Mouse (Mus musculus): ENCODE measurements around the gene D430019H16Rik. TPM values are rescaled to one million over a fixed set of nuclear protein-coding genes. Genes with fewer than 3 reads are reported as not detected.

D430019H16Rik gene
- polyA plus RNA-seq, 1 experiment from 2014 or later, result 0.37 TPM

GRCm38 (mm10) chr12:105517026-105517675 is 63.5 kb downstream of the D430019H16Rik start:
- Histone ChIP-seq H3K4me2 (no peak overlapping the region), H3K4me1 (replicated peaks) (peaks cover 35% of the 10 kb centered on the region), H3K4me3 (no peak overlapping the region), H3K9me3 (replicated peaks) (peaks cover 4% of the 10 kb centered on the region), H3K27ac (ENCODE audit: poor library complexity, severe bottlenecking) (no peak overlapping the region), H3K9ac (no peak overlapping the region), H3K27me3 (replicated peaks) (peaks cover 40% of the 10 kb centered on the region), H3K36me3 (no peaks in the 10 kb centered on the region)
- 45% methylated on average over 21 of the region's 21 CpGs for WGBS
- ATAC-seq (ENCODE audit: insufficient number of reproducible peaks, low FRiP score), result peak; percentile 54

DNA sequence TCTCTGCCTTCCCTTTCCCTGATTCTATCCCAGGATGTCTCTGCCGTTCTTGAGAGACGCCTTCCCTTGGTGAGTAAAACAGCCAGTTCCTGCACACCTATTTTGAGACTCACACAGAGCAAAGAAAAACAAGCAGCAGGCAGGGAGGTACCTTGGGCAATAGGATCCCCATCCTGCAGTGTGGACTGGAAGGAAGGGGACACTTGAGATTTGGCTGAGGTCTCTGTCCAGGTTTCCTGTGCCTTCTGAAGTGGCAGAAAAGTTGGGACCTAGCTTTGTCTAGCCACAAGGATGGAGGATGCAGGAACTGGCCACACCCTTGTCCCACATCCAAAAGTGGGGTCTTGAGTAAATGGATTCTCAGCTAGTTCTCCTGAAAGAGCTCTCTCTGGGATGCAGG is 66.2 kb downstream of the D430019H16Rik start:
- H3K4me2 ChIP-seq, result no peak overlapping the region
- H3K27ac ChIP-seq (ENCODE audit: poor library complexity, severe bottlenecking), result no peak overlapping the region
- no peak overlapping the region for H3K9ac ChIP-seq
- no peak for ATAC-seq (ENCODE audit: insufficient number of reproducible peaks, low FRiP score)
- peaks cover 21% of the 10 kb centered on the region for H3K27me3 ChIP-seq (replicated peaks)
- 57% methylated on average over 2 of the region's 2 CpGs for WGBS
- no peaks in the 10 kb centered on the region for H3K36me3 ChIP-seq
- H3K4me3 ChIP-seq, result no peak overlapping the region
- H3K9me3 ChIP-seq (replicated peaks), result peaks cover 4% of the 10 kb centered on the region
- H3K4me1 ChIP-seq (replicated peaks), result peaks cover 38% of the 10 kb centered on the region

DNA sequence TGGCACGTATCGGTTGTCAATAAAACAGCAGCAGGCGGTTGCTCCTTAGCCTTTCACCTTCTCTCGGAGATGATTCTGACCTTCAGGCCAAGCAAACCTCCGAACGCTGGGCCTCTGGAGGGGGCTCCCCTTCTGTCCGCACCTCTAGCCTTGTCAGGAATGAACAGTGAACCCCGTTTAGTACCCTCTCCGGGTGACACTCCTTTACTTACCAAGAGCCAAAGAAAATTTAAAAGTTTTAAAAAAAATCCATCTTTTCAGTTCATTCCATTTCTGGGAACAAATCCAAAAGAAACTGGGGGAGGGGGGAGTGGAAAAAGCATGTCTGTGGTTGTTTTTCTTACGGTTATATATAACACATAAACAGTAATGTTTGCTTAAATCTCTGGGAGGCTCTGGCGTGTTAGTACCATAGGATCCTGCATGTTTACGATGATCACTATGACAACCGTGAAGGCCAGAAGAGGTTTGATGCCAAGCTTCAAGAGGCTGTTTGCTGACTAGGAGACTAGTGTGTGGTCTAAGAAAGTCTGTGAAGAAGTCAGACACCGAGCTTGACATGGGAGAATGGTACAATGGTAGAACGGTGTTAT is 67.6 kb downstream of the D430019H16Rik start:
- no peak for ATAC-seq (ENCODE audit: insufficient number of reproducible peaks, low FRiP score)
- Histone ChIP-seq H3K4me2 (no peak overlapping the region), H3K9me3 (replicated peaks) (peaks cover 4% of the 10 kb centered on the region), H3K27ac (ENCODE audit: poor library complexity, severe bottlenecking) (no peak overlapping the region), H3K4me3 (no peak overlapping the region), H3K9ac (no peak overlapping the region), H3K36me3 (no peaks in the 10 kb centered on the region), H3K27me3 (replicated peaks) (peaks cover 12% of the 10 kb centered on the region; the same call in 1 of the 2 replicates), H3K4me1 (replicated peaks) (peaks cover 38% of the 10 kb centered on the region)
- WGBS, result 59% methylated on average over 15 of the region's 15 CpGs

- 53% methylated on average over 2 of the region's 2 CpGs for WGBS
- no peak overlapping the region for H3K4me3 ChIP-seq
- H3K27ac ChIP-seq (ENCODE audit: poor library complexity, severe bottlenecking), result no peak overlapping the region
- H3K27me3 ChIP-seq (replicated peaks), result 0 out of 2 replicates have a peak, but pooled peaks cover 9% of the 10 kb centered on the region
- ATAC-seq (ENCODE audit: insufficient number of reproducible peaks, low FRiP score), result 0 out of 2 replicates have a peak, but pooled peaks have one; percentile 22
- peaks cover 4% of the 10 kb centered on the region for H3K9me3 ChIP-seq (replicated peaks)
- no peak overlapping the region for H3K4me2 ChIP-seq
- peaks cover 31% of the 10 kb centered on the region for H3K4me1 ChIP-seq (replicated peaks)
- no peak overlapping the region for H3K9ac ChIP-seq
- no peaks in the 10 kb centered on the region for H3K36me3 ChIP-seq
These were observed 70.1 kb downstream of the D430019H16Rik start for GRCm38 (mm10) chr12:105523737-105524136.

GRCm38 (mm10) chr12:105526186-105526585 is 72.5 kb downstream of the D430019H16Rik start:
- no peak for ATAC-seq (ENCODE audit: insufficient number of reproducible peaks, low FRiP score)
- Histone ChIP-seq H3K9ac (no peak overlapping the region), H3K9me3 (replicated peaks) (peaks cover 4% of the 10 kb centered on the region), H3K4me3 (no peak overlapping the region), H3K27me3 (replicated peaks) (peaks cover 4% of the 10 kb centered on the region; the same call in 1 of the 2 replicates), H3K4me1 (replicated peaks) (peaks cover 7% of the 10 kb centered on the region; the same call in 1 of the 2 replicates), H3K27ac (ENCODE audit: poor library complexity, severe bottlenecking) (no peak overlapping the region), H3K36me3 (no peaks in the 10 kb centered on the region), H3K4me2 (no peak overlapping the region)
- 82% methylated on average over 3 of the region's 3 CpGs for WGBS

DNA sequence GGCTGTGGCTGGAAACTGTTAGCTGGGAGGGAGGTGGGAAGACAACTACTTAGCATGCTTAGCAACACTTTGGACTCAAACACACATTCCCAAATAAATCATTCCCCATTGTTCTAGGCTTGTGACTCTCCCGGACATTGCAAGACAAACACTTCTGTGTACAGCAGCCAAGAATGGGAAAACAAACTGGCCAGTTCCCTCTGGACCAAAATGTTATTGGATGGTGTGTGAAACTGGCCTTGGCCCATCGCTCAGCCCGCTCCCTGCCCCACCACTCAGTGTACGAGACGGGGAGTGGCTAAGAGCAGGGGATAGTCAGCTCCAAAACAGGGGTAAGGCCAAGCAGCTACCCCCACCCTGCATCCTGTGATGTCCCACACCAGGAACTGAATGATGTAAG is 73.2 kb downstream of the D430019H16Rik start:
- H3K4me2 ChIP-seq, result no peak overlapping the region
- H3K4me1 ChIP-seq (replicated peaks), result 0 out of 2 replicates have a peak, but pooled peaks cover 7% of the 10 kb centered on the region
- 62% methylated on average over 5 of the region's 5 CpGs for WGBS
- no peak overlapping the region for H3K27ac ChIP-seq (ENCODE audit: poor library complexity, severe bottlenecking)
- peaks cover 3% of the 10 kb centered on the region for H3K9me3 ChIP-seq (replicated peaks)
- H3K4me3 ChIP-seq, result no peak overlapping the region
- H3K36me3 ChIP-seq, result no peaks in the 10 kb centered on the region
- ATAC-seq (ENCODE audit: insufficient number of reproducible peaks, low FRiP score), result no peak
- H3K27me3 ChIP-seq (replicated peaks), result peaks cover 4% of the 10 kb centered on the region; the same call in 1 of the 2 replicates
- no peak overlapping the region for H3K9ac ChIP-seq

DNA sequence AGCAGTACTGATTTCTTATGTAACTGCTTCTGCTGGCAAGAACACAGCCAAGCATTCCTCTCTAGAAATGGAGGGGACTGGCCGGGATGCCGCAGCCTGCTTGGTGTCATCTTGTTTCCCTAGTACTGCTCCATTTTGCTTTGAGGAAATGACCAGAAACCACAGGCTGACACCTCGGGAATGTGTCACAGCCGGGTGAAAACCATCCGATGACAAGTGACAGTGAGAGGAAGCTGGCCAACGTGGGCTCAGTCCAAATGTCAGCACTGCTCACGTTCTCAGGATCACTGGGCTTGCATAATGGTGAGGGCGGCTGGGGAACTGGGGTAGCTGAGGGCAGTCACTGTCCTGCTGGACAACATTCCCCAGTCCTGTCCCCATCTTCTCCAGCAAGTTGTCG is 75.9 kb downstream of the D430019H16Rik start:
- Histone ChIP-seq H3K9me3 (replicated peaks) (no peaks in the 10 kb centered on the region), H3K4me3 (no peak overlapping the region), H3K27me3 (replicated peaks) (peaks cover 4% of the 10 kb centered on the region; the same call in 1 of the 2 replicates), H3K4me1 (replicated peaks) (no peaks in the 10 kb centered on the region), H3K4me2 (no peak overlapping the region), H3K9ac (no peak overlapping the region), H3K27ac (ENCODE audit: poor library complexity, severe bottlenecking) (no peak overlapping the region), H3K36me3 (no peaks in the 10 kb centered on the region)
- WGBS, result 29% methylated on average over 9 of the region's 9 CpGs
- no peak for ATAC-seq (ENCODE audit: insufficient number of reproducible peaks, low FRiP score)

GRCm38 (mm10) chr12:105531724-105532371 is 78.2 kb downstream of the D430019H16Rik start:
- no peak overlapping the region for H3K27ac ChIP-seq (ENCODE audit: poor library complexity, severe bottlenecking)
- H3K9me3 ChIP-seq (replicated peaks), result no peaks in the 10 kb centered on the region
- H3K4me1 ChIP-seq (replicated peaks), result peaks cover 6% of the 10 kb centered on the region; the same call in 1 of the 2 replicates
- no peaks in the 10 kb centered on the region for H3K36me3 ChIP-seq
- no peak overlapping the region for H3K4me3 ChIP-seq
- no peak overlapping the region for H3K4me2 ChIP-seq
- no peaks in the 10 kb centered on the region; the same call in 1 of the 2 replicates for H3K27me3 ChIP-seq (replicated peaks)
- ATAC-seq (ENCODE audit: insufficient number of reproducible peaks, low FRiP score), result no peak
- 63% methylated on average over 8 of the region's 8 CpGs for whole genome bisulfite sequencing
- no peak overlapping the region for H3K9ac ChIP-seq

DNA sequence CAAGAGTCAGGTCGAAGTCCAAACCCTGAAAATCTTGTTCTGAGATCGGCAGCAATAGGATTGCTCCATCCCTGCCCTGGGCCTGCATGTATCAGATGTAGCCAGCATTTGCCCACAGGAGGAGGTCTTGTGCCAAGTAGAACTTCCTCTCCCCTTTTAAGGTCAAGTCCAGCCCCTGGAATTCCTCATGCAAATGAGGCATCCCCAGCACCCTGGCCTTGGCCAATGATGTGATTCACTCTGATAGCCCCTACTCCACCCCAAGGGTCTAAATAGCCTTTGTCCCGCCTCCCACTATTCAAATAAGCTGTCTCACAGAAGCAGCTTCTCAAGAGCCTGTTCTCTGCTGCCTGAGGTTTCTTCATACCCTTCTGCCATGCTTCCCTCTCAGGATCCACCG is 81.2 kb downstream of the D430019H16Rik start:
- no peaks in the 10 kb centered on the region for H3K36me3 ChIP-seq
- peaks cover 7% of the 10 kb centered on the region; the same call in 1 of the 2 replicates for H3K9me3 ChIP-seq (replicated peaks)
- H3K4me1 ChIP-seq (replicated peaks), result peaks cover 6% of the 10 kb centered on the region; the same call in 1 of the 2 replicates
- ATAC-seq (ENCODE audit: insufficient number of reproducible peaks, low FRiP score), result no peak
- 84% methylated on average over 4 of the region's 4 CpGs for WGBS
- H3K27ac ChIP-seq (ENCODE audit: poor library complexity, severe bottlenecking), result no peak overlapping the region
- H3K4me3 ChIP-seq, result no peak overlapping the region
- no peak overlapping the region for H3K9ac ChIP-seq
- H3K27me3 ChIP-seq (replicated peaks), result no peaks in the 10 kb centered on the region; the same call in 1 of the 2 replicates
- H3K4me2 ChIP-seq, result no peak overlapping the region

GRCm38 (mm10) chr12:105535968-105536760 is 82.5 kb downstream of the D430019H16Rik start:
- Histone ChIP-seq H3K4me1 (replicated peaks) (peaks cover 6% of the 10 kb centered on the region; the same call in 1 of the 2 replicates), H3K9me3 (replicated peaks) (peaks cover 7% of the 10 kb centered on the region; the same call in 1 of the 2 replicates), H3K36me3 (no peaks in the 10 kb centered on the region), H3K27ac (ENCODE audit: poor library complexity, severe bottlenecking) (no peak overlapping the region), H3K9ac (no peak overlapping the region), H3K27me3 (replicated peaks) (peaks cover 1% of the 10 kb centered on the region; the same call in 1 of the 2 replicates), H3K4me2 (no peak overlapping the region), H3K4me3 (no peak overlapping the region)
- ATAC-seq (ENCODE audit: insufficient number of reproducible peaks, low FRiP score), result peak; percentile 45; the same call in 1 of the 2 replicates
- WGBS, result 60% methylated on average over 13 of the region's 13 CpGs

Data from heart, embryonic 12.5 days (tissue).